Mouse (Mus musculus): Measurements from ENCODE around the gene Ablim1. TPM values are rescaled to one million over a fixed set of nuclear protein-coding genes. Genes with fewer than 3 reads are reported as not detected.

Ablim1 gene
- total and polyA plus RNA-seq, 2 experiments from 2014 or later: 47.8 to 76.9 TPM

DNA sequence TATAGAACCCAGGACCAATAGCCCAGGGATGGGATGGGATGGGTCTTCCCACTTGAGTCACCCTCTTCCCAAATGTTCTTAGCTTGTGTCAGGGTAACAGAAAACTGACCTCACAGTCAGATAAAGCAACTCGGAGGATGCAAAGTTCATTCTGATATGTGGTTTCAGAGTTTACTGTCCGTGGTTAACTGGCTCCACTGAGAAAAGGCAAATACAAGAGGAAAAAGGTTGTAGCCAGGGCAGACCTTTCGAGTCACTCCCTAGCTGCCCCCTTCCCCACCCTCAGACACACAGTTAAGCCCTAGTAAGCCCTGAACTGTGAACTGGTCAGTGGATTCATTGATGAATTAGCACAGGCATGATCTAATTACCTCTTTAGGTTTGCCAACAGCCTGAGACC lies 7.1 kb upstream of the Ablim1 start:
- H3K9me3 ChIP-seq (ENCODE audit: low read length): no peaks in the 10 kb centered on the region
- H3K4me3 ChIP-seq (ENCODE audit: low read depth, low read length): no peak overlapping the region
- no peak overlapping the region for H3K27ac ChIP-seq (ENCODE audit: low read depth, low read length)
- no peaks in the 10 kb centered on the region for H3K36me3 ChIP-seq (ENCODE audit: insufficient read depth)
- DNase-seq (no peak), ATAC-seq (no peak)
- no peak overlapping the region for H3K9ac ChIP-seq
- H3K4me1 ChIP-seq (ENCODE audit: insufficient read depth): peaks cover 7% of the 10 kb centered on the region; the same call in 1 of the 2 replicates
- WGBS: 87% methylated on average over 3 of the region's 3 CpGs
- H3K27me3 ChIP-seq (ENCODE audit: insufficient read depth, low read length): no peaks in the 10 kb centered on the region
- no peak for TF ChIP-seq CTCF (IDR thresholded peaks at IDR 0.05; ENCODE audit: low read depth)
- H3K4me2 ChIP-seq (ENCODE audit: low read depth): no peak overlapping the region

DNA sequence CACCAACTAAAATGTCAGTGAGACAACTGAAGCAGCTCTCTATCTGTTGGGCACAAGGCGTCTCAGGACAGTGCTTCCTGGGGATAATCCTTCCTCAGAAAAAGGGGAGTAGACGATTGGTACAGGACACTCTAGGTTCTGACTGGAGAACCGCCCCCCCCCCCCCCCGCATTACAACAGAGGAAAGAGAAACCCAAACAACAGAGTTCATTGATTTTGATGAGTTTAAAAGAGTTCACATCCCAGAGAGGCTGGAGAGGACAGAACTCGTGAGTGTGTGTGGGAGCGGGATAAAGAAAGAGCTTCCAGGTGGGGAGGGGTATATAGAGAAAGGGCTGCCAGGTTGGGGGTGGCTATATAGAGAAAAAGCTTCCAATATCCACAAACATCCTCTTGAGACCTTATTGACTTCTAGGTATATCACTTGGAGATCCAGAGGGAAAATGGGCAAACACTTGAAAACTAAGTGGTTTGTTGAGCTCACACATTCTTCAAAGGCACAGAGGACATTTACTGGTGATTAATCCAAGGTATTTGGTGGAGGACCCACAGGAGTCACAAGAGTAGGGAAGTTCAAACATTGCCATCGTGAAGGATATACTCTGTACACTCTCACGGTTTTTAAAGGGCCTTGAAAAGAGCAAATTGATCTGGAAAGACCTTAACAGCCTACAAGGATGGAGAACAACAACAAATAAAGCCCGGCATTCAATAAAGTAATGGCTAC lies 6.1 kb upstream of the Ablim1 start:
- Histone ChIP-seq H3K27ac (ENCODE audit: low read depth, low read length) (no peak overlapping the region), H3K9ac (no peak overlapping the region), H3K4me2 (ENCODE audit: low read depth) (no peak overlapping the region), H3K36me3 (ENCODE audit: insufficient read depth) (no peaks in the 10 kb centered on the region), H3K27me3 (ENCODE audit: insufficient read depth, low read length) (no peaks in the 10 kb centered on the region), H3K4me3 (ENCODE audit: low read depth, low read length) (no peak overlapping the region), H3K9me3 (ENCODE audit: low read length) (no peaks in the 10 kb centered on the region), H3K4me1 (ENCODE audit: insufficient read depth) (peaks cover 7% of the 10 kb centered on the region; the same call in 1 of the 2 replicates)
- ATAC-seq: no peak
- 81% methylated on average over 9 of the region's 9 CpGs for WGBS
- no peak for TF ChIP-seq CTCF (IDR thresholded peaks at IDR 0.05; ENCODE audit: low read depth)
- no peak for DNase-seq

DNA sequence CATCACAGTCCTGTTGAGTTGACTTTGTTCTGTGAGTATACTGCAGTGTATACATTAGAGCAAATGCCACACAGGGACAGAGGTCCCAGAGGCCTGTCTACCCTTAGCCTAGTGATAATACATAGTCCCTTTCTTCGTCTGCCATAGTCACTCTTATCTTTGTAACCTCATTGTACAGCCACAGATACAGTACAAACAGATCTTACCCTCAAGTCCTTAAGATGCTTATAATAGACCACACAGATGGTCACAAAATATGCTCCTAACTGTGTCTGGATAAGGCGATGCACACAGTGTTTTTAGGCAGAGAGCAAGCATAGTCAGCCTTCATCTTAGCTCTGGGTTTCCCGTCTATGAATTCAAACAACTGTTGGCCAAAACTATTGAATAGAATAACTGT lies 1.9 kb upstream of the Ablim1 start:
- H3K27ac ChIP-seq (ENCODE audit: low read depth, low read length): no peak overlapping the region
- no peak for DNase-seq
- no peaks in the 10 kb centered on the region for H3K27me3 ChIP-seq (ENCODE audit: insufficient read depth, low read length)
- WGBS: 73% methylated on average over 3 of the region's 3 CpGs
- TF ChIP-seq CTCF (IDR thresholded peaks at IDR 0.05; ENCODE audit: low read depth): no peak
- no peaks in the 10 kb centered on the region; the same call in 1 of the 2 replicates for H3K4me1 ChIP-seq (ENCODE audit: insufficient read depth)
- no peak for ATAC-seq
- H3K9me3 ChIP-seq (ENCODE audit: low read length): no peaks in the 10 kb centered on the region
- no peak overlapping the region for H3K9ac ChIP-seq
- no peak overlapping the region for H3K4me3 ChIP-seq (ENCODE audit: low read depth, low read length)
- no peak overlapping the region for H3K4me2 ChIP-seq (ENCODE audit: low read depth)
- no peaks in the 10 kb centered on the region for H3K36me3 ChIP-seq (ENCODE audit: insufficient read depth)

DNA sequence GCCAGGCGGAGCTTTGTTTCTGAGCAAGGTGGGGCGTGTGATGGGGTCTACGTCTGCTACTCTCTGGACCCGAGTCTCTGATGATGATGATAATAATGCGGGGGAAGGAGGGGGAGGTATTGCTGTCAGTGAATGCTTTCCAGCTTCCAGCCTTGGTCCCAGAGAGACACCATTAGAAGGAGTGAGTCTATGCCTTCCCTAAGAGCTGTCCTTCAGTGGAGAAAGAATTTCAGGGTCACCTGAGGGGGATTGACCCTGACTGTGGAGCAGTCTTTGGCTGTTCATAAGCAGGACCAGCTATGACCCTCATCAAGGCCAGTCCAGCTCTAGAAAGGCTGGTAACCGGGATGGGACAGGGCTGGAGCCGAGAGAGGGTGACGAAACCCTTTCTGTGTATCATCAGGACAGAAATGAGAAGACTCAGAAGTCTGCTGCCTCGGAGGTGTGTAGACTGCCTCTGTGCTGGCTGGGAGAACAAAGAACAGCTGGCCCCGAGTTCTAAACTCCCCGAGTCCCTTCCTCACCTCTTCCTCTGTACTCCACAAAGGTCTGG lies 370 bp upstream of the Ablim1 start:
- TF ChIP-seq CTCF (IDR thresholded peaks at IDR 0.05; ENCODE audit: low read depth): no peak
- Histone ChIP-seq H3K9ac (peak overlapping the region; percentile 75), H3K9me3 (ENCODE audit: low read length) (no peaks in the 10 kb centered on the region), H3K4me2 (ENCODE audit: low read depth) (peak overlapping the region; percentile 93), H3K27ac (ENCODE audit: low read depth, low read length) (peak overlapping the region; percentile 90), H3K36me3 (ENCODE audit: insufficient read depth) (no peaks in the 10 kb centered on the region), H3K4me3 (ENCODE audit: low read depth, low read length) (peak overlapping the region; percentile 62), H3K4me1 (ENCODE audit: insufficient read depth) (no peaks in the 10 kb centered on the region; the same call in 1 of the 2 replicates), H3K27me3 (ENCODE audit: insufficient read depth, low read length) (no peaks in the 10 kb centered on the region)
- ATAC-seq (peak; percentile 58; the same call in 1 of the 2 replicates), DNase-seq (no peak)
- 39% methylated on average over 11 of the region's 11 CpGs for WGBS

DNA sequence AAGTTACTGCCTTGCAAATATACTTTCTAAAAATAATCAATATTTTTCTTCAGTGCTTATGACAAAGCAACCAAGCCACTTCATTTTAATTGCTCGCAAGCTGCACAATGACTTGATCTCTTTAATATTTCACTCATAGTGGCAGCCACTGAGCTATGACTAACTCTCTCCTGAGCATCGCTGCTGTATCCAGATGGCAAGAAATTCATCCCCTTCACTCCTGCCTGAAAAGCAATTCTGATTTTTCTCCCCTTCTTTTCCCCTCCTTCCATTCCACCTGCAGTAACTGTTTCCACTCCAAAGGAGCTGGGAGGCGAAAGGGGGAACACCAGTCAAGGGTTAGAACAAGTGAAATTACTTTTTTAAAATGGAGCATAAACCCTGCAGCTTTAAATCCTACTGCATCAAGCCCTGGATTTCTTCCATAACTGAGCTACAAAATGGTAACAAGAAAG lies 801 bp downstream of the Ablim1 start:
- peak overlapping the region; percentile 90 for H3K27ac ChIP-seq (ENCODE audit: low read depth, low read length)
- WGBS: 42% methylated on average over 3 of the region's 3 CpGs
- ATAC-seq (peak; percentile 30; the same call in 1 of the 2 replicates), DNase-seq (peak; percentile 64)
- peak overlapping the region; percentile 93 for H3K4me2 ChIP-seq (ENCODE audit: low read depth)
- TF ChIP-seq CTCF (IDR thresholded peaks at IDR 0.05; ENCODE audit: low read depth): no peak
- H3K9me3 ChIP-seq (ENCODE audit: low read length): no peaks in the 10 kb centered on the region
- H3K4me1 ChIP-seq (ENCODE audit: insufficient read depth): no peaks in the 10 kb centered on the region; the same call in 1 of the 2 replicates
- no peaks in the 10 kb centered on the region for H3K27me3 ChIP-seq (ENCODE audit: insufficient read depth, low read length)
- H3K9ac ChIP-seq: peak overlapping the region; percentile 75
- H3K4me3 ChIP-seq (ENCODE audit: low read depth, low read length): peak overlapping the region; percentile 62
- no peaks in the 10 kb centered on the region for H3K36me3 ChIP-seq (ENCODE audit: insufficient read depth)

DNA sequence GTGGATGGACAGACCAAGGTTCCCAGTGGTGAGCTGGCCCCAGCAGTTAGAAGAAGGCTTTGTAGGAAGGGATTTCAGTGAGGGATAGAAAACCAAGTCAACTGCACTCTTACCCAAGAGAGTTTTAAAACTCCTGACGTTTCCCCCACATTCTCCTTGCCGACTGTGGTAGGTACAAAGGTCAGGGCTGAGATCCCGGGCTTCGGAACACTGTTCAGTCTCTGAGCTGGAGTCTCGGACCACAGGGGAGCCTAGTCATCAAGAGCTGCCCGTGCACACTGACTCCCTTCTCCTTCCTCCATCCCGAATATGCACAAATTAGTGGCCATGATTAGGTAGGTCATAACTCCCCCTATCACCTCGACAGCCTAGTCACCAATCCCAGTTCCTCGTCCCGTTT lies 1.5 kb downstream of the Ablim1 start:
- Histone ChIP-seq H3K27ac (ENCODE audit: low read depth, low read length) (no peak overlapping the region), H3K4me2 (ENCODE audit: low read depth) (peak overlapping the region; percentile 93), H3K36me3 (ENCODE audit: insufficient read depth) (no peaks in the 10 kb centered on the region), H3K4me1 (ENCODE audit: insufficient read depth) (no peaks in the 10 kb centered on the region; the same call in 1 of the 2 replicates), H3K9ac (no peak overlapping the region), H3K4me3 (ENCODE audit: low read depth, low read length) (peak overlapping the region; percentile 62), H3K9me3 (ENCODE audit: low read length) (no peaks in the 10 kb centered on the region), H3K27me3 (ENCODE audit: insufficient read depth, low read length) (no peaks in the 10 kb centered on the region)
- no peak for ATAC-seq
- 74% methylated on average over 10 of the region's 10 CpGs for WGBS
- no peak for TF ChIP-seq CTCF (IDR thresholded peaks at IDR 0.05; ENCODE audit: low read depth)
- no peak for DNase-seq

DNA sequence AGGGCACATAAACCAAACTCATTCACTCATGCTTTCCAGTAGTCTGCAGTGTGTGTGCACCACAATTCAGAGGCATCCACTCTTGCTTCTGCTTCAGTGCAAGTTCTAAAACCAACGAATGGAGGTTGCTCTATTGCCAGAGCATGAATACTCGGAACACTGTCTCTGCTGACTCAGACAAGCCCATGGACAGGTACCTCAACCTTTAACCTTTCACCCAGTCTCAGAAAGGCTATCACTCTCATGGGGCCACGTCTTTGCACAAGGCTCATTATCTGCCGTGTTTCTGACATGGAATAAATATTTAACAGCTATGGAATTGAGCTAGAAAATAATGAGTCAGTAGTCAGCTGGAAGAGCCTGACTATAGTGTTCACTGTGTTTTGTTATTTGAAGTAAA lies 4.7 kb downstream of the Ablim1 start:
- 76% methylated on average over 4 of the region's 4 CpGs for WGBS
- no peaks in the 10 kb centered on the region for H3K9me3 ChIP-seq (ENCODE audit: low read length)

More for the DNA sequence above, 4.7 kb downstream of the Ablim1 start:
- ATAC-seq (no peak), DNase-seq (no peak)
- Histone ChIP-seq H3K36me3 (ENCODE audit: insufficient read depth) (no peaks in the 10 kb centered on the region), H3K27ac (ENCODE audit: low read depth, low read length) (no peak overlapping the region), H3K4me2 (ENCODE audit: low read depth) (no peak overlapping the region), H3K9ac (no peak overlapping the region), H3K4me3 (ENCODE audit: low read depth, low read length) (no peak overlapping the region), H3K27me3 (ENCODE audit: insufficient read depth, low read length) (no peaks in the 10 kb centered on the region), H3K4me1 (ENCODE audit: insufficient read depth) (peaks cover 6% of the 10 kb centered on the region)
- TF ChIP-seq CTCF (IDR thresholded peaks at IDR 0.05; ENCODE audit: low read depth): no peak

Data from forebrain, postnatal 0 days (tissue).